Mouse (Mus musculus) liver, embryonic 14.5 days (tissue): ENCODE data around the gene Hsd17b3.

Experiments
- CTCF ChIP-seq: IDR thresholded peaks from 2 replicates; pipeline ENCODE4 v1.5.1; 2016; ENCODE audit warnings: antibody characterized with exemption, low read depth, control low read depth
- EP300 ChIP-seq: IDR thresholded peaks from 2 replicates; pipeline ENCODE4 v1.6.1; 2016; ENCODE audit warnings: antibody characterized with exemption, low read depth

DNA sequence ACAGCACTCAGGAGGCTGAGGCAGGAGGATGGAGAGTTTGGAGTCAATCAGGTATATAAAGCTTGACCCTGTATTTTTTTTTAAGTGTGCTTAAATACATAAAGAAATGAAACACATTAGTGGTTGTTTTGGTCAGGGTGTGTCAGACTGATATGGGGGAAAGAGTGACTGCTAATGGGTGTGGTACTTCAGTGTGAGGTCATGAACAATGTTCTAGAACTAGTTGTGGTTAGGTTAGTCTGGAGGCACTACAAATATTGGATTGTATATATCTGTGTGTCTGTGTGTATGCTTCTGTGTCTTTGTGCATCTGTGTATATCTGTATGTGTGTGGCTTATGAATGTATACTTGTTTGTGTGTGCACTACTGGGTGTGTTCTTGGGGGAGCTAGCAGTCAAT lies 39.5 kb downstream of the Hsd17b3 start:
- no peak for TF ChIP-seq CTCF
- no peak for TF ChIP-seq EP300
